Mouse (Mus musculus) limb, embryonic 14.5 days (tissue): ENCODE data around the gene Hmgb4. TPM values are rescaled to one million over a fixed set of nuclear protein-coding genes. Genes with fewer than 3 reads are reported as not detected.

ENCODE experiments used
- ATAC-seq: fragments of 200-750 bp; cut with Nextera tagmentation; 2 replicates; pipeline ENCODE4 v1.8.0; 2017; ENCODE audit warnings: low read depth, moderate number of reproducible peaks, moderate TSS enrichment; ENCODE audit not compliant: low FRiP score
- DNase-seq: peaks from one replicate; pipeline ENCODE4 v3.0.0-alpha.2; 2015; ENCODE audit warnings: low spot score
- H3K27ac ChIP-seq: fragments of 300-500 bp; sonication (generic); replicated peaks from 2 replicates; pipeline ENCODE4 v1.5.1; 2014; ENCODE audit warnings: low read depth, mild to moderate bottlenecking, low read length, moderate library complexity, mixed read lengths
- H3K27me3 ChIP-seq: fragments of 300-500 bp; sonication (generic); 2 replicates; pipeline ENCODE4 v1.6.1; 2014; ENCODE audit warnings: low read length, mixed read lengths; ENCODE audit not compliant: control insufficient read depth, insufficient read depth
- H3K36me3 ChIP-seq: fragments of 300-500 bp; sonication (generic); 2 replicates; pipeline ENCODE4 v1.6.1; 2014; ENCODE audit warnings: mild to moderate bottlenecking, low read length, moderate library complexity, mixed read lengths; ENCODE audit not compliant: control insufficient read depth, insufficient read depth
- H3K4me1 ChIP-seq: fragments of 300-500 bp; sonication (generic); 2 replicates; pipeline ENCODE4 v1.6.1; 2014; ENCODE audit warnings: antibody characterized with exemption, low read length, mixed read lengths; ENCODE audit not compliant: control insufficient read depth, insufficient read depth
- H3K4me2 ChIP-seq: fragments of 300-500 bp; sonication (generic); replicated peaks from 2 replicates; pipeline ENCODE4 v1.6.1; 2014; ENCODE audit warnings: low read depth, mild to moderate bottlenecking, low read length, moderate library complexity; ENCODE audit not compliant: severe bottlenecking
- H3K4me3 ChIP-seq: fragments of 300-500 bp; sonication (generic); replicated peaks from 2 replicates; pipeline ENCODE4 v1.5.1; 2014; ENCODE audit warnings: low read length
- H3K9ac ChIP-seq: fragments of 300-500 bp; sonication (generic); 2 replicates; pipeline ENCODE4 v1.6.1; 2014; ENCODE audit warnings: mild to moderate bottlenecking, low read depth, low read length, moderate library complexity; ENCODE audit not compliant: severe bottlenecking
- H3K9me3 ChIP-seq: fragments of 300-500 bp; sonication (generic); 2 replicates; pipeline ENCODE4 v1.6.1; 2016; ENCODE audit warnings: low read length; ENCODE audit not compliant: control insufficient read depth
- POLR2A ChIP-seq: fragments of 200-500 bp; IDR thresholded peaks from 2 replicates; pipeline ENCODE4 v1.8.0; 2012; ENCODE audit warnings: inconsistent platforms, mild to moderate bottlenecking, moderate library complexity, borderline replicate concordance; ENCODE audit not compliant: insufficient read depth, insufficient read length; ENCODE audit errors: extremely low read depth
- WGBS: fragments of 180-500 bp; shearing (Covaris S2); extraction: QIAGEN DNeasy Blood & Tissue Kit; methylation state at CpG from one replicate; pipeline ENCODE4 v1.1.7; 2014; 5-methylcytosine and 5-hydroxymethylcytosine counted together
- polyA plus RNA-seq, 2 experiments: library from polyadenylated mRNA; depleted of rRNA in 1 of 2; stranded (reverse) in 1 of 2; unstranded in 1 of 2; fragments of >200 nt; fragmentation: Nextera tagmentation in 1 of 2; extraction: Ambion mirVana in 1 of 2; gene quantifications; 2 replicates each; pipeline versions ENCODE4 v1.2.1 to v1.2.3; 2012 to 2014

The Hmgb4 gene
- polyA plus RNA-seq, 2 experiments: not detected

DNA sequence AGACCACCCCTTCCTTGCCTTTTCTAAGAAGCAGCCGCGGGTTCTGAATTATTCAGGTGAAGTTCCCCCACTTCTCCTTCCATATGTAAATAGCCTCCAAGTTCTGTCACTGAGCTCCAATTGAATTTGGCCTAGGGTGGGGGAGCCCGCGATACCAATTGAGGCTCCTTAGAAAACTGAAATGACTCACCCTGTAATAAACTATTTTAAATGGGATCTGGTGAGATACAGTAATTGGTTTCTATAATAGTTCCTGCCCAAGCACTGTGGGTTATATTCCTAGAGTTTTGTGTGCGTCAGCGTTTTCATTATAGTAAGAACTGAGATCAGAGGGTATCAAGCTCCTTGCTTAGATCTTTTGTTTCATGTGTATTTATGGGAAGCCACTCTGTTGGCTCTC lies 14.8 kb upstream of the Hmgb4 start:
- 57% methylated on average over 6 of the region's 6 CpGs for WGBS
- ATAC-seq: no peak

DNA sequence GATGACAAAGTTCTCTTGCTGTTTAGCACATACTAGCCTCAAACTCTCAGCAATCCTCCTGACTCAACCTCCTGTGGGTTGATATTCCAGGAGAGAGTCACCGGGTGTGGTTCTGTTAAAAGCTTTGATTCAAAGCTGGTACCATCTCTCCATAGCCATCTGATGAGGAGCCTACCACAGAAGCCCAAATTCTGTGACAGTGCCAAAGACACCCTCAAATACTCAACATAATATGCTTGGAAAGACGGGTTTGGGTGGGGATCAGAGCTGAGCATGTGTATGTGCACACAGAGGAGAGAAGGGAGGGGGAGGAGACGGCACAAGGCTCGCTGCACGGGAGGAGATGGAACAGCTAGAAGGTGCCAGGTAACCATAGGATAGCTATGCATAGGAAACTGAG lies 14.4 kb upstream of the Hmgb4 start:
- TF ChIP-seq POLR2A: no peak
- WGBS: 82% methylated on average over 5 of the region's 5 CpGs

More for the DNA sequence above, 14.8 kb upstream of the Hmgb4 start:
- no peak overlapping the region for H3K4me3 ChIP-seq
- H3K27ac ChIP-seq: no peak overlapping the region
- no peaks in the 10 kb centered on the region for H3K36me3 ChIP-seq
- DNase-seq: no peak
- H3K4me1 ChIP-seq: 0 out of 2 replicates have a peak, but pooled peaks cover 4% of the 10 kb centered on the region
- H3K27me3 ChIP-seq: no peaks in the 10 kb centered on the region
- no peak overlapping the region for H3K4me2 ChIP-seq
- H3K9me3 ChIP-seq: no peaks in the 10 kb centered on the region
- TF ChIP-seq POLR2A: no peak
- H3K9ac ChIP-seq: no peak overlapping the region

DNA sequence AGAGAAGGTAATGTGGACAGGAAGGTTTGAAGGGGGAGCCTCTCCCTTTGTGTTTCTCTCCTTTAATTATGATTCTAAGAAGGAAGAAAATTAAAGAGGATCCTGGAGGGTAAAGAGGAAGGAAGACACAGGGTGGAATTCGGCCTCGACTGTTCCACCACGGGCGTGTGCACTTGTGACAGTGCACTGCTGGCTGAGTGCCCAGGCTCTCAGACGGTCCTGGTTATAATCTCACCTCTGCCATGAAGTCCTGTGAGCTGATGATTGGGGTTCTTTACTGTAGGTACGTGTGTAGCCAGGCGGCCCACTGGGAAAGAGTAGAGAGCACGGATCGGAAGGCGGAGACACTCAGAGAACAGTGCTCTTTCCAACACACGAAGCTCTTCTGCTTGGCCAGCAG lies 12.4 kb upstream of the Hmgb4 start:
- no peak overlapping the region for H3K27ac ChIP-seq
- H3K27me3 ChIP-seq: no peaks in the 10 kb centered on the region
- no peak for ATAC-seq
- no peak for DNase-seq
- H3K4me2 ChIP-seq: no peak overlapping the region
- 55% methylated on average over 11 of the region's 11 CpGs for WGBS
- H3K36me3 ChIP-seq: no peaks in the 10 kb centered on the region
- no peaks in the 10 kb centered on the region for H3K9me3 ChIP-seq
- no peak for TF ChIP-seq POLR2A
- no peak overlapping the region for H3K4me3 ChIP-seq
- H3K9ac ChIP-seq: no peak overlapping the region
- 0 out of 2 replicates have a peak, but pooled peaks cover 7% of the 10 kb centered on the region for H3K4me1 ChIP-seq

More for the DNA sequence above, 14.4 kb upstream of the Hmgb4 start:
- H3K9ac ChIP-seq: no peak overlapping the region
- no peak overlapping the region for H3K4me3 ChIP-seq
- H3K4me1 ChIP-seq: 0 out of 2 replicates have a peak, but pooled peaks cover 7% of the 10 kb centered on the region
- no peak overlapping the region for H3K27ac ChIP-seq
- no peak overlapping the region for H3K4me2 ChIP-seq
- DNase-seq: no peak
- H3K9me3 ChIP-seq: no peaks in the 10 kb centered on the region
- H3K36me3 ChIP-seq: no peaks in the 10 kb centered on the region
- no peak for ATAC-seq
- H3K27me3 ChIP-seq: no peaks in the 10 kb centered on the region

DNA sequence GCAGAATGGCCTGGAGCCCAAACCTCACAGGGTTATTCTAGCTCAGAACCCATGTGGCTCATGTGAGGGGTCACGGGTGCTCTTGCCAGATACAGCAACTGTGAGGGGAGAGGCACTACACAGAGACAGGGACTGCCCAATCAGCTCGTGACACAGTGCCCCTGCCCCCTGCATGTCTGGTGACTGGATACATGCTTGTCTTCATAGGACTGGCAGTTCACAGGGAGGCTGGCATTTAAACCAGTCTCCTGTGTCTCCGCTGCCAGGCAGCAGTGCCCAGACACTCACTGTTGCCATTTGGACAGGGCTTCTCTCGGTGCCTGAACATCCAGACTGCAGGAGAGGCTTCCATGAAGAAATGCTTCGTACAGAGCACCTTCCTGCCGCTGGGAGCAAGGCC lies 11.7 kb upstream of the Hmgb4 start:
- Histone ChIP-seq H3K9me3 (no peaks in the 10 kb centered on the region), H3K36me3 (no peaks in the 10 kb centered on the region), H3K4me3 (no peak overlapping the region), H3K9ac (no peak overlapping the region), H3K27ac (no peak overlapping the region), H3K4me1 (0 out of 2 replicates have a peak, but pooled peaks cover 7% of the 10 kb centered on the region), H3K4me2 (no peak overlapping the region), H3K27me3 (no peaks in the 10 kb centered on the region)
- TF ChIP-seq POLR2A: no peak
- DNase-seq: no peak
- ATAC-seq: no peak
- WGBS: 53% methylated on average over 6 of the region's 6 CpGs

DNA sequence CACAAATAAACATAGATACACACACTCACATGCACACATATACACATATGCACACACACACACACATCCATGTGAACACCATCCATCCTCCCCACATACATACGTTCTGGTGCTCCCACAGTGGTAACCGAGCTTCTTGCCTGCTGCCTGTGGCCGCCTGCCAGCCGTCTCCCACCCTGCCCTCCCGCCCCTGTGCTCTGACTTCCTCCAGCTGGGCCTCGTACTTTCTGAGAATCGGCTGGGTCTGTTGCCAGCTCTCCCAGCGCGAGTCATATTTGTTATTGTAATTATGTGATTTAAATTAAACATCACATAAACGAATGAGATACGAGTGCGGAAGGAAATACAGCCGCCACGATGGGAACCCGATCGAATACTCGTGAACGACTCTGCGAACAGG lies 10.2 kb upstream of the Hmgb4 start:
- ATAC-seq (no peak), DNase-seq (peak; percentile 18)
- H3K27ac ChIP-seq: no peak overlapping the region

DNA sequence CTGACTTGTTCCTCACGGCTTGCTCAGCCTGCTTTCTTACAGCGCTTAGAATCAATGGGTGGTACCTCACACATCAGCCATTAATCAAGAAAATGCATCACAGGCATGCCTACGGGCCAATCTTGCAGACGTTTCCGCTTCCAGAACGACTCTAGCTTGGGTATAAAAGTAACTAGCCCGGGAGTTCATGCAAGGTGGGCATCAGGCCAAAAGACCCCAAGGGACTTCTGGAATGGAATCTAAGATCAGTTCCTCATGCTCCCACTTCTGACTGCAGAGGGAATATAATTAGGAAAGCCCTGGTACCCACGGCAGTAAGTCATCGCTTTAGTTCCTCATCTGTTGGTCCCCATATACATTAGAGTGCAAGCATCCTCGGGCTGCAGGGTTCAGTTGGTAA lies 9.4 kb upstream of the Hmgb4 start:
- DNase-seq: peak; percentile 13

More for the DNA sequence above, 10.2 kb upstream of the Hmgb4 start:
- no peak for TF ChIP-seq POLR2A
- Histone ChIP-seq H3K27me3 (no peaks in the 10 kb centered on the region), H3K9me3 (no peaks in the 10 kb centered on the region), H3K4me1 (0 out of 2 replicates have a peak, but pooled peaks cover 7% of the 10 kb centered on the region), H3K4me2 (no peak overlapping the region), H3K9ac (no peak overlapping the region), H3K4me3 (no peak overlapping the region), H3K36me3 (no peaks in the 10 kb centered on the region)
- WGBS: 59% methylated on average over 19 of the region's 19 CpGs

More for the DNA sequence above, 9.4 kb upstream of the Hmgb4 start:
- 0 out of 2 replicates have a peak, but pooled peaks cover 7% of the 10 kb centered on the region for H3K4me1 ChIP-seq
- no peak overlapping the region for H3K4me2 ChIP-seq
- H3K36me3 ChIP-seq: no peaks in the 10 kb centered on the region
- no peak overlapping the region for H3K27ac ChIP-seq
- TF ChIP-seq POLR2A: no peak
- H3K4me3 ChIP-seq: no peak overlapping the region
- no peak for ATAC-seq
- no peaks in the 10 kb centered on the region for H3K27me3 ChIP-seq
- WGBS: 33% methylated on average over 10 of the region's 10 CpGs
- H3K9me3 ChIP-seq: no peaks in the 10 kb centered on the region
- no peak overlapping the region for H3K9ac ChIP-seq
